Mouse (Mus musculus) spleen, adult 2 months (tissue): ENCODE results near the gene Atg9b. TPM values are rescaled to one million over a fixed set of nuclear protein-coding genes. Genes with fewer than 3 reads are reported as not detected.
A peak's percentile ranks its signal among the peaks of the same experiment; 100 is the strongest.

Experiments
- DNase-seq, 2 experiments: peaks; one replicate each; pipeline versions ENCODE4 v3.0.0 to v3.0.0-alpha.2; 2012 to 2021; ENCODE audit warnings: low spot score in 2 of 2, low read depth in 1 of 2
- H3K27ac ChIP-seq: fragments of 200-500 bp; 2 replicates; pipeline ENCODE4 v1.5.1; 2012; ENCODE audit warnings: low read length, inconsistent platforms; ENCODE audit not compliant: insufficient read depth
- H3K27me3 ChIP-seq: fragments of 200-500 bp; 2 replicates; pipeline ENCODE4 v1.6.1; 2012; ENCODE audit warnings: mild to moderate bottlenecking, moderate library complexity, low read length, inconsistent platforms; ENCODE audit not compliant: control insufficient read depth, insufficient read depth
- H3K36me3 ChIP-seq: fragments of 200-500 bp; 2 replicates; pipeline ENCODE4 v1.6.1; 2012; ENCODE audit warnings: mild to moderate bottlenecking, low read length, inconsistent platforms; ENCODE audit not compliant: control insufficient read depth, insufficient read depth
- H3K4me1 ChIP-seq: fragments of 200-500 bp; 2 replicates; pipeline ENCODE4 v1.6.1; 2011; ENCODE audit warnings: inconsistent platforms; ENCODE audit not compliant: control insufficient read depth, insufficient read depth, insufficient read length
- H3K4me3 ChIP-seq: fragments of 200-500 bp; 2 replicates; pipeline ENCODE4 v1.5.1; 2011; ENCODE audit warnings: mild to moderate bottlenecking, inconsistent platforms; ENCODE audit not compliant: insufficient read depth, insufficient read length; ENCODE audit errors: extremely low read depth
- CTCF ChIP-seq: fragments of 200-500 bp; IDR thresholded peaks from 2 replicates; pipeline ENCODE4 v1.5.1; 2011; ENCODE audit warnings: mild to moderate bottlenecking, inconsistent platforms; ENCODE audit not compliant: insufficient read depth, insufficient read length, insufficient replicate concordance; ENCODE audit errors: extremely low read depth
- POLR2A ChIP-seq: fragments of 200-500 bp; IDR thresholded peaks from 2 replicates; pipeline ENCODE4 v1.6.1; 2011; ENCODE audit warnings: low read depth, low read length, inconsistent platforms
- WGBS: fragments of 180-500 bp; shearing (Covaris S2); methylation state at CpG from one replicate; pipeline ENCODE4 v1.1.7; 2018; 5-methylcytosine and 5-hydroxymethylcytosine counted together
- polyA plus RNA-seq: library from polyadenylated mRNA; depleted of rRNA; stranded (reverse); fragments of >200 nt; gene quantifications from 2 replicates; pipeline ENCODE4 v1.2.3, GENCODE M21; 2012

The Atg9b gene
- polyA plus RNA-seq, 1 experiment = 0.71 TPM

- DNase-seq = peak in 1 of 2 experiments; percentile 16
- Histone ChIP-seq H3K36me3 (no peaks in the 10 kb centered on the region), H3K4me3 (no peak overlapping the region), H3K4me1 (peaks cover 21% of the 10 kb centered on the region), H3K27ac (peak overlapping the region; percentile 78), H3K27me3 (no peaks in the 10 kb centered on the region; the same call in 1 of the 2 replicates)
- WGBS = 7% methylated on average over 12 of the region's 12 CpGs
- TF ChIP-seq CTCF (no peak), POLR2A (peak; percentile 42; the same call in 1 of the 2 replicates)
Observed at GRCm38 (mm10) chr5:24344477-24345051, 47.4 kb downstream of the Atg9b start.

GRCm38 (mm10) chr5:24343977-24344436 lies 47.9 kb downstream of the Atg9b start:
- TF ChIP-seq CTCF (no peak), POLR2A (no peak)
- Histone ChIP-seq H3K36me3 (no peaks in the 10 kb centered on the region), H3K27ac (peak overlapping the region; percentile 78), H3K4me1 (peaks cover 21% of the 10 kb centered on the region), H3K4me3 (no peak overlapping the region), H3K27me3 (no peaks in the 10 kb centered on the region; the same call in 1 of the 2 replicates)
- DNase-seq = no peak
- WGBS = 38% methylated on average over 2 of the region's 2 CpGs

GRCm38 (mm10) chr5:24343379-24343778 lies 48.6 kb downstream of the Atg9b start:
- Histone ChIP-seq H3K27ac (no peak overlapping the region), H3K27me3 (no peaks in the 10 kb centered on the region; the same call in 1 of the 2 replicates), H3K4me1 (peaks cover 16% of the 10 kb centered on the region), H3K4me3 (no peak overlapping the region), H3K36me3 (no peaks in the 10 kb centered on the region)
- no peak for DNase-seq
- TF ChIP-seq CTCF (no peak), POLR2A (no peak)

- WGBS = 84% methylated on average over 8 of the region's 8 CpGs
- DNase-seq = no peak
- Histone ChIP-seq H3K36me3 (no peaks in the 10 kb centered on the region), H3K27ac (no peak overlapping the region), H3K27me3 (no peaks in the 10 kb centered on the region), H3K4me3 (no peak overlapping the region), H3K4me1 (peaks cover 13% of the 10 kb centered on the region; the same call in 1 of the 2 replicates)
- no peak for TF ChIP-seq POLR2A
- no peak for TF ChIP-seq CTCF
Observed at GRCm38 (mm10) chr5:24342966-24343365, 49.0 kb downstream of the Atg9b start.

GRCm38 (mm10) chr5:24342205-24342963 lies 49.6 kb downstream of the Atg9b start:
- Histone ChIP-seq H3K36me3 (no peaks in the 10 kb centered on the region), H3K27me3 (no peaks in the 10 kb centered on the region), H3K4me1 (peaks cover 11% of the 10 kb centered on the region; the same call in 1 of the 2 replicates), H3K27ac (no peak overlapping the region), H3K4me3 (no peak overlapping the region)
- 87% methylated on average over 14 of the region's 14 CpGs for WGBS
- TF ChIP-seq POLR2A (no peak), CTCF (no peak)
- DNase-seq = no peak

- 12% methylated on average over 2 of the region's 2 CpGs for WGBS
- Histone ChIP-seq H3K27me3 (no peaks in the 10 kb centered on the region), H3K27ac (no peak overlapping the region), H3K4me1 (no peaks in the 10 kb centered on the region; the same call in 1 of the 2 replicates), H3K36me3 (no peaks in the 10 kb centered on the region), H3K4me3 (no peak overlapping the region)
- DNase-seq = no peak
- TF ChIP-seq CTCF = no peak
Observed at GRCm38 (mm10) chr5:24337821-24338220, 54.1 kb downstream of the Atg9b start.

GRCm38 (mm10) chr5:24337366-24337765 lies 54.6 kb downstream of the Atg9b start:
- 26% methylated on average over 9 of the region's 9 CpGs for WGBS
- Histone ChIP-seq H3K4me1 (no peaks in the 10 kb centered on the region; the same call in 1 of the 2 replicates), H3K27me3 (no peaks in the 10 kb centered on the region), H3K4me3 (no peak overlapping the region), H3K27ac (no peak overlapping the region), H3K36me3 (no peaks in the 10 kb centered on the region)
- DNase-seq = no peak
- TF ChIP-seq POLR2A (no peak), CTCF (no peak)
